Mouse (Mus musculus): ENCODE results near the gene Arhgap30. TPM values are rescaled to one million over a fixed set of nuclear protein-coding genes. Genes with fewer than 3 reads are reported as not detected.

The Arhgap30 gene
- polyA plus RNA-seq, 1 experiment from 2014 or later: 0.59 TPM

Other genes with a start within 250 kb of the Arhgap30 start
- gene Sdhc, start 238.4 kb upstream of the Arhgap30 start, polyA plus RNA-seq (2015; fragmentation: Nextera tagmentation; extraction: Ambion mirVana): 284 and 311 TPM in 2 replicates
- 0.20 and 0.63 TPM in 2 replicates for gene Mpz, start 238.2 kb upstream of the Arhgap30 start, polyA plus RNA-seq (2015; fragmentation: Nextera tagmentation; extraction: Ambion mirVana)
- 15.1 and 20.7 TPM in 2 replicates for gene Pcp4l1, start 192.7 kb upstream of the Arhgap30 start, polyA plus RNA-seq (2015; fragmentation: Nextera tagmentation; extraction: Ambion mirVana)
- 0.38 and 0.47 TPM in 2 replicates for gene Nr1i3, start 175.0 kb upstream of the Arhgap30 start, polyA plus RNA-seq (2015; fragmentation: Nextera tagmentation; extraction: Ambion mirVana)
- 46.8 and 58.3 TPM in 2 replicates for gene Tomm40l, start 166.4 kb upstream of the Arhgap30 start, polyA plus RNA-seq (2015; fragmentation: Nextera tagmentation; extraction: Ambion mirVana)
- gene Apoa2, start 163.9 kb upstream of the Arhgap30 start, polyA plus RNA-seq (2015; fragmentation: Nextera tagmentation; extraction: Ambion mirVana): 2.1 and 3.1 TPM in 2 replicates
- gene Fcer1g, start 154.6 kb upstream of the Arhgap30 start, polyA plus RNA-seq (2015; fragmentation: Nextera tagmentation; extraction: Ambion mirVana): 15.9 and 19.3 TPM in 2 replicates
- gene Adamts4, start 138.5 kb upstream of the Arhgap30 start, polyA plus RNA-seq (2015; fragmentation: Nextera tagmentation; extraction: Ambion mirVana): 8.7 and 9.1 TPM in 2 replicates
- gene Ndufs2, start 137.6 kb upstream of the Arhgap30 start, polyA plus RNA-seq (2015; fragmentation: Nextera tagmentation; extraction: Ambion mirVana): 218 and 225 TPM in 2 replicates
- 113 and 115 TPM in 2 replicates for gene B4galt3, start 118.6 kb upstream of the Arhgap30 start, polyA plus RNA-seq (2015; fragmentation: Nextera tagmentation; extraction: Ambion mirVana)
- gene Ppox, start 107.8 kb upstream of the Arhgap30 start, polyA plus RNA-seq (2015; fragmentation: Nextera tagmentation; extraction: Ambion mirVana): 44.4 and 49.5 TPM in 2 replicates
- 105 and 112 TPM in 2 replicates for gene Usp21, start 101.0 kb upstream of the Arhgap30 start, polyA plus RNA-seq (2015; fragmentation: Nextera tagmentation; extraction: Ambion mirVana)
- 105 and 116 TPM in 2 replicates for gene Ufc1, start 93.9 kb upstream of the Arhgap30 start, polyA plus RNA-seq (2015; fragmentation: Nextera tagmentation; extraction: Ambion mirVana)
- 53.6 and 55.2 TPM in 2 replicates for gene Dedd, start 59.8 kb upstream of the Arhgap30 start, polyA plus RNA-seq (2015; fragmentation: Nextera tagmentation; extraction: Ambion mirVana)
- gene Nit1, start 43.3 kb upstream of the Arhgap30 start, polyA plus RNA-seq (2015; fragmentation: Nextera tagmentation; extraction: Ambion mirVana): 53.8 and 56.9 TPM in 2 replicates
- 146 and 166 TPM in 2 replicates for gene Pfdn2, start 43.3 kb upstream of the Arhgap30 start, polyA plus RNA-seq (2015; fragmentation: Nextera tagmentation; extraction: Ambion mirVana)
- gene Klhdc9, start 28.2 kb upstream of the Arhgap30 start, polyA plus RNA-seq (2015; fragmentation: Nextera tagmentation; extraction: Ambion mirVana): 4.3 and 4.6 TPM in 2 replicates
- 3.6 and 3.9 TPM in 2 replicates for gene Nectin4, start 18.9 kb upstream of the Arhgap30 start, polyA plus RNA-seq (2015; fragmentation: Nextera tagmentation; extraction: Ambion mirVana)
- 197 and 201 TPM in 2 replicates for gene Usf1, start 22.4 kb downstream of the Arhgap30 start, polyA plus RNA-seq (2015; fragmentation: Nextera tagmentation; extraction: Ambion mirVana)
- gene Tstd1, start 29.9 kb downstream of the Arhgap30 start, polyA plus RNA-seq (2015; fragmentation: Nextera tagmentation; extraction: Ambion mirVana): 6.2 and 7.6 TPM in 2 replicates
- 10.4 and 10.5 TPM in 2 replicates for gene F11r, start 48.6 kb downstream of the Arhgap30 start, polyA plus RNA-seq (2015; fragmentation: Nextera tagmentation; extraction: Ambion mirVana)
- 34.8 and 35.9 TPM in 2 replicates for gene Alyref2, start 114.5 kb downstream of the Arhgap30 start, polyA plus RNA-seq (2015; fragmentation: Nextera tagmentation; extraction: Ambion mirVana)
- not detected in 2 replicates for gene Itln1, start 146.3 kb downstream of the Arhgap30 start, polyA plus RNA-seq (2015; fragmentation: Nextera tagmentation; extraction: Ambion mirVana)
- gene Cd244a, start 170.2 kb downstream of the Arhgap30 start, polyA plus RNA-seq (2015; fragmentation: Nextera tagmentation; extraction: Ambion mirVana): not detected in 2 replicates
- 0.11 and 0.14 TPM in 2 replicates for gene Ly9, start 218.5 kb downstream of the Arhgap30 start, polyA plus RNA-seq (2015; fragmentation: Nextera tagmentation; extraction: Ambion mirVana)

Measured in midbrain, embryonic 16.5 days (tissue).